Mouse (Mus musculus) cortical plate, adult 2 months (tissue): Measurements from ENCODE around the gene Mrgpra6. TPM values are rescaled to one million over a fixed set of nuclear protein-coding genes. Genes with fewer than 3 reads are reported as not detected.

Source experiments
- H3K27ac ChIP-seq: fragments of 200-500 bp; 2 replicates; pipeline ENCODE4 v1.5.1; 2012; ENCODE audit warnings: low read length, control low read depth, inconsistent platforms; ENCODE audit not compliant: insufficient read depth
- H3K4me1 ChIP-seq: fragments of 200-500 bp; 2 replicates; pipeline ENCODE4 v1.6.1; 2011; ENCODE audit warnings: low read length; ENCODE audit not compliant: control insufficient read depth, insufficient read depth
- H3K4me3 ChIP-seq: fragments of 200-500 bp; 2 replicates; pipeline ENCODE4 v1.5.1; 2011; ENCODE audit warnings: mild to moderate bottlenecking, low read length, control low read depth; ENCODE audit not compliant: insufficient read depth
- CTCF ChIP-seq: fragments of 200-500 bp; IDR thresholded peaks from 2 replicates; pipeline ENCODE4 v1.5.1; 2011; ENCODE audit warnings: mild to moderate bottlenecking, control low read depth, low read length; ENCODE audit not compliant: insufficient read depth; ENCODE audit errors: extremely low read depth
- POLR2A ChIP-seq: fragments of 200-500 bp; IDR thresholded peaks from 2 replicates; pipeline ENCODE4 v1.6.1; 2011; ENCODE audit warnings: mild to moderate bottlenecking, low read length, control low read depth; ENCODE audit not compliant: insufficient read depth; ENCODE audit errors: extremely low read depth
- polyA plus RNA-seq: library from polyadenylated mRNA; depleted of rRNA; stranded (reverse); fragments of >200 nt; gene quantifications from 2 replicates; pipeline ENCODE4 v1.2.3, GENCODE M21; 2012; rRNA removed

Mrgpra6 gene
- polyA plus RNA-seq, 1 experiment, result not detected

DNA sequence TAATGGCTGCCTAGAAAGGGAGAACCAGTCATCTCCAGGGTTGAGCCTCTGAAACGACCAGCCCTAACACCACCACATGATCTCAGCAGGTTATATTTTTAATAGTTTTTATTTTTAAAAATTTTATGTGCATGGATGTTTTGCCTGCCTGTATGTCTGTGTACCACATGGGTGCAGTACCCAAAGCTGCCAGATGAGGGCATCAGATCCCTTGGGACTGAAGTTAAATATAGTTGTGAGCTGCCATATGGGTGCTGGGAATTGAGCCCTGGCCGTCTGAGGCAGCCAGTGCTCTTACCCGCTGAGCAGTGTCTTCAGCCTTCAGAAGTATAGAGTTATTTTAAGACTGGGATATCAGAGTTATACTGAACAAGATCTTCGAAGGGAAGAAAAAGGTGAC is 49.3 kb downstream of the Mrgpra6 start:
- Histone ChIP-seq H3K4me3 (no peak overlapping the region), H3K27ac (no peak overlapping the region), H3K4me1 (no peaks in the 10 kb centered on the region)
- no peak for TF ChIP-seq POLR2A
- no peak for TF ChIP-seq CTCF

DNA sequence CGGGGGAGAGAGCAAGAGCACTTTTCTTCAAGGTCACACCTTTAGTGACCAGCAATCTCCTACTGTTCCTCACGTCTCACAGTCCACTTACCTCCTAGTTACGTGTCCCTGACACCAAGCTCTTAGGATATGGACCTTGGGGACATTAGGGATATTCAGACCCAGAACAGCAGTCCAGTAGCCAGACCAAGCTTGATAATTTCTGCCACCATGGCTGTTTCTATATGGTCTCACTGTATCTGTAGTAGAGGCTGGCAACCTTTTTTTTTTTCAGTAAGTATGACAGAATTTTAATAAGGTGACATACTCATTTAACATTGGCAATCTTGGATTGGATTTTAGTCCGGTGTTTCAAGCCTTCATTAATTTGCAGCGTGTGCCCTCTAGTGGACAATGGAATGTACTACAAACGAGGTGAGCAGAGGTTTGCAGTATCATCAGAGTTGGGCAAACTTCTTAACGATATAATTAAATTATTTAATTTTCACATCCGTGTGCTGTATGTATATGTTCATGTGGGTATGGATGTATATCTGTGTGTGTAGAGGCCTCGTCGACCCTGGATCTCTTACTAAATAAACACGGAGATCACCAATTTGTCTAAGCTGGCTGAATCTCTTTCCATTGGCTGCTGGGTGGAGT is 54.2 kb downstream of the Mrgpra6 start:
- Histone ChIP-seq H3K27ac (no peak overlapping the region), H3K4me3 (no peak overlapping the region), H3K4me1 (no peaks in the 10 kb centered on the region)
- TF ChIP-seq CTCF (peak; percentile 70), POLR2A (no peak)

DNA sequence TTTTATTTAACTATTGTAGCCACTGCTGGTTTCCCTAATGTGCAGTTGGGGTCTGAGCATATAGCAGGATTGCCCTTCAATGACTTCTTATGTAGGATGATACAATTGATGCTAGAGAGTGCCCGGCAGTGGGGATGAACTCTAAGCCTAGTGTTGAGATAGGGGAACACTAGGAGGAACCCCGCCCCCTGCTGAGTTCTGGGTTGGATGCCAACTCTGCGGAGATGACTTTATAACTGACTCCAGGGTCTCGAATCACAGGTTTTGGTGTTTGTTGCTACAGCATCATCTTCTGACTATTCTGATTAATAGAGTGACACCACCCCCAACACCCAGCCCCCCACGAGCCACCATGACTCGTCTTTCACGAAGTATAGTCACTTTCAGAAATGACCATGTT is 56.4 kb downstream of the Mrgpra6 start:
- TF ChIP-seq CTCF, result no peak
- no peak for TF ChIP-seq POLR2A
- no peak overlapping the region for H3K27ac ChIP-seq
- no peak overlapping the region for H3K4me3 ChIP-seq
- no peaks in the 10 kb centered on the region for H3K4me1 ChIP-seq

DNA sequence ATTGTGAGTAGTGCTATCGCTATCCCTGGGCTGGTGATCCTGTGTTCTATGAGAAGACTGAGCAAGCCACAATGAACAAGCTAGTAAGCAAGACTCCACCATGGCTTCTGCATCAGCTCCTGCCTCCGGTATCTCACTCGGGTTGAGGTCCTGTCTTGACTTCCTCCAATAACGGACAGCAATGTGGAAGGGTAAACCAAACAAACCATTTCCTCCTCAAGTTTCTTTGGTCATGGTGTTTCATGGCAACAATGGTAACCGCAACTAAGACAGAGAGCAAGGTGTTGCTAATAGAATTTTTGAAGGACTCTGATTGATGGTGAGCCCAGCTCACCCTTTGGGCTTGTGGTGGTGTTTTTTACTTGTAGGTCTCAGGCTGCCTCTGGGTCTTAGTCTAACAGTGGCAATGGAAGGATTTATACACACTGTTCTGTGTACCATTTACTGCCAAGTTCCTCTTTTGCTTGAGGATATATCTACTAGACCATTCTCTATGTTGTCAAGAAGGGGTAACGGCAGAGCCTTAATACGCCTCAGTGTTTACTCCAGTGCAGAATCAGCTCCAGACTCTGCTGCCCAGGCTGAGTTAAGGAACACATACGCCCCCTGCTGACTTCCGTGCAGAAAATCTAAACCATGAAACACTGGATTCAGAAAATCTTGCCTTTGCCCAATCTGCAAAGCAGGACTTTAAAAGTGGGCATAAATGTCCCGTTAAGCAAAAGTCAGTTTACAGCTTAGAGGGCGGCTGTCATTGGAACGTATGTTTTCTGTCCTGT is 58.5 kb downstream of the Mrgpra6 start:
- no peak overlapping the region for H3K4me3 ChIP-seq
- no peak overlapping the region for H3K27ac ChIP-seq
- TF ChIP-seq CTCF (peak; percentile 65), POLR2A (no peak)
- H3K4me1 ChIP-seq, result no peaks in the 10 kb centered on the region

DNA sequence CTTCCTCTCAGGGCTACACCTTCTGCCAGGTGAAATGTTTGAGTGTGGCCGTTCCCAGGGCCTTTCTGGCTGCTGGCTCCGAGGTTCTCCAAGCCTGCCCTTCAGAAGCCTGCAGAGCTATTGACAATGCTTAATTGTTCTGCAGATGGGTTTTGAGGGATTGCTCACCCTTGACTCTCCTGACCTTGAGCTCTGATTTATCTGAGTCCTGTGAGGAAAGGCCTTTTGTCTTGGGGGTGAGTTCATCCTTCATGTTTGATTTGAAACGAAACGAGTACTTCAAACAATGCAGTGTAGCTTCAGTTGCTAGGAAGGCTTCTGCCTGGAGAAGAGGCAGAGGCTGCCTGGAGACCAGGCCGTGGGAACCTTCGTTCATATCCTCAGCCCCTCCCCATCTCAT is 60.4 kb downstream of the Mrgpra6 start:
- H3K4me1 ChIP-seq, result no peaks in the 10 kb centered on the region
- TF ChIP-seq POLR2A (no peak), CTCF (no peak)
- H3K27ac ChIP-seq, result no peak overlapping the region
- H3K4me3 ChIP-seq, result no peak overlapping the region

GRCm38 (mm10) chr7:47139823-47140325 is 64.8 kb downstream of the Mrgpra6 start:
- TF ChIP-seq CTCF (no peak), POLR2A (no peak)
- Histone ChIP-seq H3K4me3 (no peak overlapping the region), H3K4me1 (no peaks in the 10 kb centered on the region), H3K27ac (no peak overlapping the region)

Other genes starting within 250 kb of the Mrgpra6 start
- 7.1 and 7.8 TPM in 2 replicates for gene Uevld, start 246.4 kb downstream of the Mrgpra6 start, polyA plus RNA-seq
- gene Gm9999, start 221.3 kb downstream of the Mrgpra6 start, polyA plus RNA-seq, result not detected in 2 replicates
- 6.8 and 7.2 TPM in 2 replicates for gene Spty2d1, start 196.5 kb downstream of the Mrgpra6 start, polyA plus RNA-seq
- gene Tmem86a, start 154.3 kb downstream of the Mrgpra6 start, polyA plus RNA-seq, result 22.5 and 22.6 TPM in 2 replicates
- 205 and 221 TPM in 2 replicates for gene Ptpn5, start 71.2 kb downstream of the Mrgpra6 start, polyA plus RNA-seq
- not detected in 2 replicates for gene Mrgpra9, start 47.9 kb upstream of the Mrgpra6 start, polyA plus RNA-seq
- not detected in 2 replicates for gene Mrgpra1, start 149.3 kb upstream of the Mrgpra6 start, polyA plus RNA-seq
- not detected in 2 replicates for gene Mrgpra2a, start 247.2 kb upstream of the Mrgpra6 start, polyA plus RNA-seq